Mouse (Mus musculus) c-Kit-positive CD71-negative TER-119-negative erythroid progenitor cells, embryonic 14.5 days (primary cell): ENCODE measurements at regions not wholly inside any gene's neighbourhood (a gene's known extent, or its start where the extent isn't known, plus 50 kb on each side); places are given as distances from the start of the nearest gene placed in this dataset.

Experiments
- DNase-seq: peaks from one replicate; pipeline ENCODE4 v3.0.0-alpha.2; 2013; ENCODE audit warnings: low read depth

- no peak for DNase-seq
Measured at GRCm38 (mm10) chr14:9191664-9192063, 525.6 kb upstream of the 4930452B06Rik start.

GRCm38 (mm10) chr14:9161336-9161735 lies 495.3 kb upstream of the 4930452B06Rik start:
- no peak for DNase-seq

- no peak for DNase-seq
Measured at GRCm38 (mm10) chr14:9157941-9158340, 491.9 kb upstream of the 4930452B06Rik start.

GRCm38 (mm10) chr14:9150841-9151240 lies 484.8 kb upstream of the 4930452B06Rik start:
- DNase-seq = no peak

- no peak for DNase-seq
Measured at GRCm38 (mm10) chr14:9146595-9147219, 480.7 kb upstream of the 4930452B06Rik start.

GRCm38 (mm10) chr14:9105708-9106107 lies 439.7 kb upstream of the 4930452B06Rik start:
- DNase-seq = no peak

- DNase-seq = no peak
Measured at GRCm38 (mm10) chr14:9089625-9090326, 423.7 kb upstream of the 4930452B06Rik start.

- no peak for DNase-seq
Measured at GRCm38 (mm10) chr14:9087103-9087502, 421.1 kb upstream of the 4930452B06Rik start.

GRCm38 (mm10) chr14:9079632-9080031 lies 413.6 kb upstream of the 4930452B06Rik start:
- no peak for DNase-seq

GRCm38 (mm10) chr14:9079014-9079413 lies 413.0 kb upstream of the 4930452B06Rik start:
- no peak for DNase-seq

GRCm38 (mm10) chr14:9071176-9071575 lies 405.1 kb upstream of the 4930452B06Rik start:
- DNase-seq = no peak

- DNase-seq = no peak
Measured at GRCm38 (mm10) chr14:9060058-9060457, 394.0 kb upstream of the 4930452B06Rik start.

- no peak for DNase-seq
Measured at GRCm38 (mm10) chr14:9028811-9029210, 362.8 kb upstream of the 4930452B06Rik start.

GRCm38 (mm10) chr14:9015826-9016225 lies 349.8 kb upstream of the 4930452B06Rik start:
- DNase-seq = no peak

GRCm38 (mm10) chr14:9003034-9003433 lies 337.0 kb upstream of the 4930452B06Rik start:
- no peak for DNase-seq

- DNase-seq = no peak
Measured at GRCm38 (mm10) chr14:9000408-9001092, 334.5 kb upstream of the 4930452B06Rik start.

GRCm38 (mm10) chr14:8999815-9000214 lies 333.8 kb upstream of the 4930452B06Rik start:
- no peak for DNase-seq

- no peak for DNase-seq
Measured at GRCm38 (mm10) chr14:8993421-8993820, 327.4 kb upstream of the 4930452B06Rik start.

GRCm38 (mm10) chr14:8985086-8985793 lies 319.2 kb upstream of the 4930452B06Rik start:
- no peak for DNase-seq

- DNase-seq = no peak
Measured at GRCm38 (mm10) chr14:8961554-8961953, 295.5 kb upstream of the 4930452B06Rik start.

- DNase-seq = no peak
Measured at GRCm38 (mm10) chr14:8952853-8953397, 286.9 kb upstream of the 4930452B06Rik start.

GRCm38 (mm10) chr14:8948751-8949150 lies 282.7 kb upstream of the 4930452B06Rik start:
- DNase-seq = no peak
